Mouse (Mus musculus): Measurements from ENCODE around the gene Foxn3.

The Foxn3 gene

GRCm38 (mm10) chr12:99385897-99386834, 177.2 kb downstream of the Foxn3 start:
- no peak for DNase-seq (ENCODE audit: low spot score in 2 of 2)

GRCm38 (mm10) chr12:99385073-99385472, 178.3 kb downstream of the Foxn3 start:
- no peak for DNase-seq (ENCODE audit: low spot score in 2 of 2)

- DNase-seq (ENCODE audit: low spot score in 2 of 2): no peak
These were observed 182.1 kb downstream of the Foxn3 start for GRCm38 (mm10) chr12:99381317-99381716.

GRCm38 (mm10) chr12:99380855-99381262, 182.5 kb downstream of the Foxn3 start:
- no peak for DNase-seq (ENCODE audit: low spot score in 2 of 2)

- DNase-seq (ENCODE audit: low spot score in 2 of 2): no peak
These were observed 183.3 kb downstream of the Foxn3 start for GRCm38 (mm10) chr12:99380124-99380523.

GRCm38 (mm10) chr12:99378284-99378683, 185.1 kb downstream of the Foxn3 start:
- no peak for DNase-seq (ENCODE audit: low spot score in 2 of 2)

GRCm38 (mm10) chr12:99377705-99378104, 185.7 kb downstream of the Foxn3 start:
- no peak for DNase-seq (ENCODE audit: low spot score in 2 of 2)

- no peak for DNase-seq (ENCODE audit: low spot score in 2 of 2)
These were observed 186.3 kb downstream of the Foxn3 start for GRCm38 (mm10) chr12:99377069-99377468.

- DNase-seq (ENCODE audit: low spot score in 2 of 2): no peak
These were observed 187.4 kb downstream of the Foxn3 start for GRCm38 (mm10) chr12:99375878-99376454.

- DNase-seq (ENCODE audit: low spot score in 2 of 2): no peak
These were observed 188.0 kb downstream of the Foxn3 start for GRCm38 (mm10) chr12:99375426-99375825.

GRCm38 (mm10) chr12:99374099-99374600, 189.2 kb downstream of the Foxn3 start:
- DNase-seq (ENCODE audit: low spot score in 2 of 2): peak; percentile 70 to 79

- DNase-seq (ENCODE audit: low spot score in 2 of 2): no peak
These were observed 189.8 kb downstream of the Foxn3 start for GRCm38 (mm10) chr12:99373584-99373983.

GRCm38 (mm10) chr12:99371500-99371899, 191.9 kb downstream of the Foxn3 start:
- no peak for DNase-seq (ENCODE audit: low spot score in 2 of 2)

GRCm38 (mm10) chr12:99368251-99368650, 195.1 kb downstream of the Foxn3 start:
- DNase-seq (ENCODE audit: low spot score in 2 of 2): no peak

GRCm38 (mm10) chr12:99365999-99366398, 197.4 kb downstream of the Foxn3 start:
- no peak for DNase-seq (ENCODE audit: low spot score in 2 of 2)

GRCm38 (mm10) chr12:99364201-99364600, 199.2 kb downstream of the Foxn3 start:
- DNase-seq (ENCODE audit: low spot score in 2 of 2): no peak

- DNase-seq (ENCODE audit: low spot score in 2 of 2): peak; percentile 57 to 75
These were observed 200.4 kb downstream of the Foxn3 start for GRCm38 (mm10) chr12:99363024-99363423.

GRCm38 (mm10) chr12:99361752-99362132, 201.6 kb downstream of the Foxn3 start:
- DNase-seq (ENCODE audit: low spot score in 2 of 2): no peak

GRCm38 (mm10) chr12:99360958-99361751, 202.2 kb downstream of the Foxn3 start:
- DNase-seq (ENCODE audit: low spot score in 2 of 2): peak in 1 of 2 experiments; percentile 30

GRCm38 (mm10) chr12:99358698-99359097, 204.7 kb downstream of the Foxn3 start:
- DNase-seq (ENCODE audit: low spot score in 2 of 2): no peak

GRCm38 (mm10) chr12:99356660-99357059, 206.7 kb downstream of the Foxn3 start:
- DNase-seq (ENCODE audit: low spot score in 2 of 2): no peak

GRCm38 (mm10) chr12:99353692-99354091, 209.7 kb downstream of the Foxn3 start:
- no peak for DNase-seq (ENCODE audit: low spot score in 2 of 2)

Data from heart, adult 9 months (tissue).